Mouse (Mus musculus): Measurements from ENCODE around the gene Prkn.

The Prkn gene

GRCm38 (mm10) chr17:12044222-12044621 is 1204.0 kb downstream of the Prkn start:
- no peak for DNase-seq (ENCODE audit: low read depth)

GRCm38 (mm10) chr17:12045861-12046273 is 1205.7 kb downstream of the Prkn start:
- peak; percentile 57 for DNase-seq (ENCODE audit: low read depth)

GRCm38 (mm10) chr17:12047032-12047431 is 1206.8 kb downstream of the Prkn start:
- no peak for DNase-seq (ENCODE audit: low read depth)

- DNase-seq (ENCODE audit: low read depth): no peak
Measured at GRCm38 (mm10) chr17:12047523-12047922, 1207.3 kb downstream of the Prkn start.

- DNase-seq (ENCODE audit: low read depth): no peak
Measured at GRCm38 (mm10) chr17:12048695-12049490, 1208.7 kb downstream of the Prkn start.

- no peak for DNase-seq (ENCODE audit: low read depth)
Measured at GRCm38 (mm10) chr17:12050261-12050660, 1210.1 kb downstream of the Prkn start.

GRCm38 (mm10) chr17:12051031-12051430 is 1210.8 kb downstream of the Prkn start:
- no peak for DNase-seq (ENCODE audit: low read depth)

GRCm38 (mm10) chr17:12052651-12053050 is 1212.5 kb downstream of the Prkn start:
- DNase-seq (ENCODE audit: low read depth): no peak

- DNase-seq (ENCODE audit: low read depth): no peak
Measured at GRCm38 (mm10) chr17:12059041-12059440, 1218.9 kb downstream of the Prkn start.

- DNase-seq (ENCODE audit: low read depth): no peak
Measured at GRCm38 (mm10) chr17:12061381-12061780, 1221.2 kb downstream of the Prkn start.

- DNase-seq (ENCODE audit: low read depth): no peak
Measured at GRCm38 (mm10) chr17:12062861-12063260, 1222.7 kb downstream of the Prkn start.

- no peak for DNase-seq (ENCODE audit: low read depth)
Measured at GRCm38 (mm10) chr17:12063533-12063932, 1223.3 kb downstream of the Prkn start.

- no peak for DNase-seq (ENCODE audit: low read depth)
Measured at GRCm38 (mm10) chr17:12066054-12066453, 1225.9 kb downstream of the Prkn start.

GRCm38 (mm10) chr17:12076816-12077215 is 1236.6 kb downstream of the Prkn start:
- no peak for DNase-seq (ENCODE audit: low read depth)

GRCm38 (mm10) chr17:12080656-12081495 is 1240.7 kb downstream of the Prkn start:
- no peak for DNase-seq (ENCODE audit: low read depth)

GRCm38 (mm10) chr17:12082201-12082600 is 1242.0 kb downstream of the Prkn start:
- DNase-seq (ENCODE audit: low read depth): no peak

GRCm38 (mm10) chr17:12090261-12090927 is 1250.2 kb downstream of the Prkn start:
- DNase-seq (ENCODE audit: low read depth): no peak

- DNase-seq (ENCODE audit: low read depth): no peak
Measured at GRCm38 (mm10) chr17:12092901-12093564, 1252.8 kb downstream of the Prkn start.

- DNase-seq (ENCODE audit: low read depth): no peak
Measured at GRCm38 (mm10) chr17:12094016-12094415, 1253.8 kb downstream of the Prkn start.

GRCm38 (mm10) chr17:12094827-12095590 is 1254.8 kb downstream of the Prkn start:
- peak; percentile 93 for DNase-seq (ENCODE audit: low read depth)

GRCm38 (mm10) chr17:12099415-12099814 is 1259.2 kb downstream of the Prkn start:
- no peak for DNase-seq (ENCODE audit: low read depth)
